Mouse (Mus musculus): ENCODE results near the gene Ccl4.

- TF ChIP-seq CTCF (IDR thresholded peaks at IDR 0.05; ENCODE audit: borderline replicate concordance, control insufficient read depth, extremely low read depth, insufficient read depth, low read length, poor library complexity) (no peak), POLR2A (IDR thresholded peaks at IDR 0.05; ENCODE audit: control insufficient read depth, extremely low read depth, insufficient read depth, low read length, poor library complexity) (no peak)
These were observed 9.4 kb downstream of the Ccl4 start for GRCm38 (mm10) chr11:83671743-83672142.
